Mouse (Mus musculus) hindbrain, embryonic 11.5 days (tissue): ENCODE data around the gene Lamp2. TPM values are rescaled to one million over a fixed set of nuclear protein-coding genes. Genes with fewer than 3 reads are reported as not detected.

Experiments used
- ATAC-seq: fragments of 200-750 bp; cut with Nextera tagmentation; 2 replicates; pipeline ENCODE4 v1.8.0; 2017; ENCODE audit warnings: mild to moderate bottlenecking, moderate TSS enrichment, moderate library complexity; ENCODE audit not compliant: low FRiP score
- DNase-seq: peaks from one replicate; pipeline ENCODE4 v3.0.0-alpha.2; 2015; ENCODE audit warnings: low spot score
- H3K27ac ChIP-seq: fragments of 300-500 bp; sonication (generic); 2 replicates; pipeline ENCODE4 v1.5.1; 2014; ENCODE audit warnings: mild to moderate bottlenecking, low read depth, low read length
- H3K27me3 ChIP-seq: fragments of 300-500 bp; sonication (generic); 2 replicates; pipeline ENCODE4 v1.6.1; 2014; ENCODE audit warnings: mild to moderate bottlenecking, low read length, moderate library complexity, mixed read lengths; ENCODE audit not compliant: control insufficient read depth, insufficient read depth
- H3K36me3 ChIP-seq: fragments of 300-500 bp; sonication (generic); 2 replicates; pipeline ENCODE4 v1.6.1; 2014; ENCODE audit warnings: mild to moderate bottlenecking, low read length, moderate library complexity, mixed read lengths; ENCODE audit not compliant: control insufficient read depth, insufficient read depth
- H3K4me1 ChIP-seq: fragments of 300-500 bp; sonication (generic); replicated peaks from 2 replicates; pipeline ENCODE4 v1.6.1; 2014; ENCODE audit warnings: low read length, mixed read lengths; ENCODE audit not compliant: control insufficient read depth, insufficient read depth
- H3K4me2 ChIP-seq: fragments of 300-500 bp; sonication (generic); replicated peaks from 2 replicates; pipeline ENCODE4 v1.6.1; 2014; ENCODE audit warnings: mild to moderate bottlenecking, low read depth, low read length
- H3K4me3 ChIP-seq: fragments of 300-500 bp; sonication (generic); 2 replicates; pipeline ENCODE4 v1.5.1; 2014; ENCODE audit warnings: low read depth, low read length
- H3K9ac ChIP-seq: fragments of 300-500 bp; sonication (generic); 2 replicates; pipeline ENCODE4 v1.6.1; 2014; ENCODE audit warnings: low read depth, low read length
- H3K9me3 ChIP-seq: fragments of 300-500 bp; sonication (generic); 2 replicates; pipeline ENCODE4 v1.6.1; 2016; ENCODE audit warnings: low read length; ENCODE audit not compliant: control insufficient read depth
- WGBS: fragments of 180-500 bp; shearing (Covaris S2); extraction: QIAGEN DNeasy Blood & Tissue Kit; methylation state at CpG from one replicate; pipeline ENCODE4 v1.1.7; 2014; 5-methylcytosine and 5-hydroxymethylcytosine counted together
- polyA plus RNA-seq: library from polyadenylated mRNA; unstranded; fragments of >200 nt; fragmentation: Nextera tagmentation; extraction: Ambion mirVana; gene quantifications from 2 replicates; pipeline ENCODE4 v1.2.1, GENCODE M21; 2014

Lamp2 gene
- polyA plus RNA-seq, 1 experiment from 2014 or later, result 92.4 TPM

DNA sequence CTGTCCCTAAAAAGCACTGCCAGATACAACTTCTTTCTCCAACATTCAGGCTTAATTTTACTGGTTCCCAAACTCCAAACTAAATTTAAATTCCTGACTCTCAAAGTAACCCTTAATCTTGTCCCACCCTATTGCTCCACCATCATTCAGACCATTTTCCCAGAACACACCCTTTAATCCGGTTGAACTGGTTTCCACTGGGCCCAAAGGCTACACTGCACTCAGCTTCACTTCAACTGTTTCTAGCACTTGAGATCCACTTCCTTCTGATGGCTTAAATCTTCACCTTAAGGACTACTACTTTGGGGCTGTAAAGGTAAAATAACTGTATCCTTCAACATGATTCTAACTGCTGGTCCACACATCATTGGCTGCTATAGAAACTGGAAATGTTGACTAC lies 10.5 kb downstream of the Lamp2 start:
- WGBS, result 90% methylated on average over 1 of the region's 1 CpGs
- H3K4me3 ChIP-seq, result no peak overlapping the region
- no peaks in the 10 kb centered on the region for H3K27me3 ChIP-seq
- no peaks in the 10 kb centered on the region for H3K36me3 ChIP-seq
- H3K4me1 ChIP-seq, result no peaks in the 10 kb centered on the region
- no peak overlapping the region for H3K27ac ChIP-seq
- H3K4me2 ChIP-seq, result no peak overlapping the region
- H3K9ac ChIP-seq, result no peak overlapping the region
- ATAC-seq (no peak), DNase-seq (no peak)
- no peaks in the 10 kb centered on the region for H3K9me3 ChIP-seq

DNA sequence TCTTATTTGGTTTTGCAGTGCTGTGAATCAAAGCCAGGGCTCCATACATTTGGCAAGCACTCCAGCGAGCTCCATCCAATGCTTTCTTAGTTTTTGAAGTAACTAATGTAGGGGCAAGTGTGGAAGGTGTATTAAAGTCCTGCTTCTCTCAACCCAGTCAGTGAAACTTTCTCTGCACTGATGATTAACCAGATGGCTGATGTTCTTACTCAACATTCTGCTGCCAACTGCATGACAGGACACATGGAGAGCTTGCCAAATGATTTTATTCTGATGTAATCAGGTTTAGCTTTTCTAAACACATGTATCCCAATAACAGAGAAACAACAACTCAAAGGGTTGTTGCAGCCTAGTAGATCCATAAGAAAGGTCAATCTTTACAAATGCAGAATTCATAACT lies 13.8 kb downstream of the Lamp2 start:
- ATAC-seq (no peak), DNase-seq (no peak)
- Histone ChIP-seq H3K9me3 (no peaks in the 10 kb centered on the region), H3K4me3 (no peak overlapping the region), H3K9ac (no peak overlapping the region), H3K27ac (no peak overlapping the region), H3K4me1 (no peaks in the 10 kb centered on the region), H3K36me3 (no peaks in the 10 kb centered on the region), H3K27me3 (no peaks in the 10 kb centered on the region), H3K4me2 (no peak overlapping the region)
- WGBS, result 75% methylated on average over 1 of the region's 1 CpGs

DNA sequence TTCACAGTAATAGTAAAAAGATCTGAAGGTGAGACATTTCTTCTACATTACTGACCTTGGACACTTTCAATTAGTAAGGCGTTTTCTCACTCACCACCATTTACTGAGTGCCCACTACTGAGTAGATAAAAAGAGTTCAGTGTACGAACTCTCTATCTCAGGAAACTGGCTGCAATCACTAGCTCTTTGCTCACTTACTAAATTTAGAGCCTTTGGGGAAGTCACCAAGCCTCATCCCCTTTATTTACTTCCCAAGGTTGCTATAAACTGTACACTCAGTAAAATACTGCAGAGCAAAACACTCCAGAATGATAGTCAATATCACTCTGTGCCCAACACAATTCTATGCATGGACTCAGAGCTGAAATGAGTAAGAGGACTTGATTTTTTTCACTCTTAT lies 16.6 kb downstream of the Lamp2 start:
- no peaks in the 10 kb centered on the region for H3K4me1 ChIP-seq
- no peaks in the 10 kb centered on the region for H3K9me3 ChIP-seq
- WGBS, result 84% methylated on average over 2 of the region's 2 CpGs
- no peak overlapping the region for H3K9ac ChIP-seq
- H3K27me3 ChIP-seq, result no peaks in the 10 kb centered on the region
- no peak for DNase-seq
- H3K4me3 ChIP-seq, result no peak overlapping the region
- no peaks in the 10 kb centered on the region for H3K36me3 ChIP-seq
- H3K27ac ChIP-seq, result no peak overlapping the region
- no peak overlapping the region for H3K4me2 ChIP-seq
- no peak for ATAC-seq

DNA sequence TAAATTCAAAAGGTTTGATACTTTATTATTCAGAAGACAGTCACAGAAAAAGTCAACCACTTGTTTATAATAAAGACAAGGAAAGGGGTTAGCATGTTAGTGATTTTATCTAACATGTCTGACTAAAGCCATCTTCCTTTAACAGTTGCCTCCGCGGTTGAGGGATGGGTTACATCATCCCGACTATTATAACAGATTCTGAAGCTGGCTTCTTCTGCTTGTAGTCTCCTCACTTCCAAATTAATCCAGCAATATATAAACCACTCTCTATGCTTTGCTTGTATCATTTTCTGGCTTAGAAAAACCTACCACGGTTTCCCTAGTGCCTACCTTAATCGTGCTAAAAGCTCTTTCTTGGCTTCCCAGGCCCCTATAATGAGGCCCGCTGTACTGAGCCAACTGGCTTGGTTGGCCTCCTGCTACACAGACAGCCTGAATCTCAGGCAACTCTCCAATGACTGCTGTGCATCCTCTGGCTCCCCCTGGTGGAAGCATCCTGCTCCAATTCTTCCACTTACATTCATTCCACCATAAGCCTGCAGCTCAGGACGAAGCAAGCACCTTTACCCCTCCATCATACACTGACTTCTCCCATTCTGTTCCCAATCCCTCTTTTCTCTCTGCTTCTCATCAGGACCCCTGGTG lies 18.0 kb downstream of the Lamp2 start:
- H3K36me3 ChIP-seq, result no peaks in the 10 kb centered on the region
- H3K4me1 ChIP-seq, result no peaks in the 10 kb centered on the region
- no peaks in the 10 kb centered on the region for H3K9me3 ChIP-seq
- no peak overlapping the region for H3K4me2 ChIP-seq
- H3K9ac ChIP-seq, result no peak overlapping the region
- 55% methylated on average over 7 of the region's 7 CpGs for WGBS
- ATAC-seq (no peak), DNase-seq (peak; percentile 76)
- no peak overlapping the region for H3K27ac ChIP-seq
- H3K27me3 ChIP-seq, result no peaks in the 10 kb centered on the region
- no peak overlapping the region for H3K4me3 ChIP-seq

DNA sequence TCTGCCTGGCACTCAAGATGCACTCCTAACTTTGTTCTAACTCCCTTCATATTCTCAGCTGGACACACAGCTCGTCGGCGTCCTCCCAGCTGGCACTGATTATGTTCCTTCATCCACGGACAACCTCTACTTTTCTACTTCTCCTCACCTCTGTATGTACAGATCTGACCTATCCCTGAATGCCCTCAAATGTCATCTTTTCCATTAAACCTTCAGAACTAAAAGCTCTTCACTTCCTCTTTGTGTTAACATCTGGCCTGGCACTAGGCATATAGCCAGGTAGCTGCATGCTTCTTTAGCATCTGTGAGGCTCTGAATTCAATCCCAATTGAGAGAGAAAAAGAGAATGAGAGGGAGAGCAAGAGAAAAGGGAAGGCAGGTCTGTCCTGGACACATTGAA lies 26.8 kb downstream of the Lamp2 start:
- WGBS, result 84% methylated on average over 4 of the region's 4 CpGs
- Histone ChIP-seq H3K27me3 (no peaks in the 10 kb centered on the region), H3K27ac (no peak overlapping the region), H3K9ac (no peak overlapping the region), H3K9me3 (no peaks in the 10 kb centered on the region), H3K4me1 (no peaks in the 10 kb centered on the region), H3K36me3 (no peaks in the 10 kb centered on the region), H3K4me3 (no peak overlapping the region), H3K4me2 (no peak overlapping the region)
- DNase-seq, result no peak
- no peak for ATAC-seq

DNA sequence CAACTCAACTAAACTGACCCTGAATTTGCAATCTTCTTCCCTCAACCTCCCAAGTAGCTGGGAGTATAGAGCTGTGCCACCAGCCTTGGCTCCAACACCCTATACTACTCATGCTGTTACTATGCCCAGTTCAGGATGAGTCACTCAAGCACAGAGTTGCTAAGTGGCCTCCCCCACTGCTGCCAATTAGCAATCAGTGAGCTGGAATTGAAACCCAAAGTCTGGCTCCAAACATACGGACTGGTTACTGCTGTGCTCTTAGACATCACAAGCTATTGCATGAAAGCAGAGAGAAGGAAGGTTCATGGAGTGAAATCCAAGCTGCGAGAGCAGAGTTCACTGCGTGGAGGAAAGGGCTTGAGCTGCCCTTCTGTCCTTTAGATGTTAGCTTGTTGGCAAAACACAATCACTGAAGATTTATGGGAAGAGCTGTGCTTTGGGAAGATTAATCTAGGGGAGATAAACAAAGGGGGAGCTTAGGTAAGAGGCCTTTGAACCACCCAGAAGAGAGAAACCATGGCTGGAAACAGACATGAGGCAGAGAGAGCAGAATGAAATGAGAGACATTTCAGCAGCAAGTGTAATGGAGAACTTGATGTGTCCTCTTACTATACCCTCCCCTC lies 27.3 kb downstream of the Lamp2 start:
- H3K36me3 ChIP-seq, result no peaks in the 10 kb centered on the region
- no peak overlapping the region for H3K4me3 ChIP-seq
- ATAC-seq, result no peak
- no peak overlapping the region for H3K9ac ChIP-seq
- 82% methylated on average over 3 of the region's 3 CpGs for WGBS
- no peaks in the 10 kb centered on the region for H3K9me3 ChIP-seq
- no peaks in the 10 kb centered on the region for H3K27me3 ChIP-seq
- H3K4me1 ChIP-seq, result no peaks in the 10 kb centered on the region
- no peak for DNase-seq
- no peak overlapping the region for H3K27ac ChIP-seq
- no peak overlapping the region for H3K4me2 ChIP-seq

DNA sequence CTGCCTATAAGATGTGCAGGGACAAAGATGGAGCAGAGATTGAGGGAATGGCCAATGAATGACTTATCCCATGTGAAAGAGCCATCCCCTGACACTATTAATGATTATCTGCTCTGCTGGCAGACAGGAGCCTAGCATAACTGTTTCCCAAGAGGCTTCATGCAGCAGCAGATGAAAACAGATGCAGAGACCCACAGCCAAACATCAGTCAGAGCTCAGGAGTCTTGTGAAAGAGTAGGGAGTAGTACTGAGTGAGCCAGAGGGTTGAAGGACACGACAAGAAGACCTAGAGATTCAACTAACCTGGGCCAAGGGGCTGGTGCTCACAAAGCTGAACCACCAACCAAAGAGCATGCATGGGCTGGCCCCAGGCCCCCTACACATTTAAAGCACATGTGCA lies 30.2 kb downstream of the Lamp2 start:
- Histone ChIP-seq H3K27me3 (no peaks in the 10 kb centered on the region), H3K4me2 (no peak overlapping the region), H3K27ac (no peak overlapping the region), H3K4me1 (no peaks in the 10 kb centered on the region), H3K36me3 (no peaks in the 10 kb centered on the region), H3K4me3 (no peak overlapping the region), H3K9ac (no peak overlapping the region), H3K9me3 (no peaks in the 10 kb centered on the region)
- no peak for ATAC-seq
- no peak for DNase-seq
- WGBS, result 75% methylated on average over 1 of the region's 1 CpGs

DNA sequence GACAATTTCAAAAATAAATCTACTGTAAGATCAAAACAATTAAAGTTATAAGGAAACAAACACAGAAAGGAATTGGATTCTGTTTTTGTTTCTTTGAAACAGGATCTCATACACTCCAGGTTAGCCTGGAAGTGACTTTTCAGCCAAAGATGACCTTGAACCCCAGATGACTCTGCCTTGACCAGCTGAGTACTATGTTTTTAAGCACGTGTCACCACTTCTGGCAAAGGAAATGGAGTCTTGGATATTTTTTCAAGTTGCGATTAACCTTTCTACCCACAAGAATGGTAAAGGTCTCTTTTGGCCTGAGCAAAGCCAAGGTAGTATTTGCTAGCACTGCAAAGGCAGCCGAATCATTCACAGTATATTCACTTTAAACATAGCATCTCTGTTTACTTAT lies 33.2 kb downstream of the Lamp2 start:
- ATAC-seq (no peak), DNase-seq (no peak)
- Histone ChIP-seq H3K4me2 (no peak overlapping the region), H3K4me1 (no peaks in the 10 kb centered on the region), H3K9me3 (no peaks in the 10 kb centered on the region), H3K36me3 (no peaks in the 10 kb centered on the region), H3K27ac (no peak overlapping the region), H3K9ac (no peak overlapping the region), H3K27me3 (no peaks in the 10 kb centered on the region), H3K4me3 (no peak overlapping the region)
- WGBS, result 92% methylated on average over 3 of the region's 3 CpGs

DNA sequence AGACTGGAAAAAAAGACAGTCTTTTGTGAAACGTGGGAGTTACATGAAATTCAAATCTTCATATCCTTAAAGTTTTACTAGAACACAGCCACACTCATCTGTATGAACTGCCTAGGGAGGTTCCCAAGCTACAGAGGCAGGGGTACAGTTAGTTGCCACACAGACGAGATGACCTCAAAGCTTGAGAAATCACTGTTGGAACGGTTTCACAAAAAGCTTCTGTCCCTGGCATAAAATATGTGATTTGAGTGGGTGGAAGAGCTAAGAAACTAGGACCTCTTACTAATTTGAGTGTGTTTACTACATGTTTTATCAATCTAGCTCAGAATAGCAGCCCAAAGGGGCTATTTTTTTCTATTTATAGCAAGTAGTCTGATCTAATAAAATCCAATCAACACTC lies 33.9 kb downstream of the Lamp2 start:
- no peak for ATAC-seq
- WGBS, result 81% methylated on average over 3 of the region's 3 CpGs
- no peaks in the 10 kb centered on the region for H3K4me1 ChIP-seq

More for the DNA sequence above, 33.9 kb downstream of the Lamp2 start:
- no peak for DNase-seq
- Histone ChIP-seq H3K36me3 (no peaks in the 10 kb centered on the region), H3K27me3 (no peaks in the 10 kb centered on the region), H3K4me3 (no peak overlapping the region), H3K4me2 (no peak overlapping the region), H3K9ac (no peak overlapping the region), H3K9me3 (no peaks in the 10 kb centered on the region), H3K27ac (no peak overlapping the region)
